Mouse (Mus musculus) right cerebral cortex, postnatal 10 days (tissue): ENCODE measurements around the gene Ubb.
"Not testable (repeated sequence)": the region's sequence is repeated elsewhere in the genome, so short reads cannot be mapped to it uniquely, and the experiment has no call there.

Experiments
- DNase-seq, 2 experiments: peaks; one replicate each; pipeline ENCODE4 v3.0.0; 2021; ENCODE audit warnings: low spot score in 2 of 2

Gene Ubb

DNA sequence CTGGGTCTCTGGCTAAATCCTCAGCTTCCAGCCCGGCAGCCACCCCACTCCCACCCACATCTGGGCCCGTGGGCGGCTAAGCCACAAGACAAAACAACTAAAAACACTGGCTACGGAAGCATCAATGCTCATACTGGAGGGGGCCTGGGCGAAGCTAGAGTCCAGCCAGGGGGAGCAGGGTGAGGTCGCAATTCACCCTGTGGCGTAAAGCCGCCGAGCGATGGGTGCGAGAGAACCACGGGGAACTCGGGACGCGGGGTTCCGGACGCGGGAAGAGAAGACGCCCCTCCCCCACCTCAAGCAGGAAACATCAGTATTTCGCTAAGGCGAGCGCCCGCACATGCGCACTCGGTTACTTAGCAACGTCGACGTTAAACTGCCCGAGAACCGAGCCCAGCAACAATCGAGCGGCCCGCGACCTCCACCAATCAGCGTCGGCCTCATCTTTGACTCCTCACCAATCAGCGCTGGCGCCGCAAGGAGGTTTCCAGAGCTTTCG lies at the start of gene Ubb:
Gene Ubb, plus strand, starts transcription at position 445 of the 499 bp plus-strand sequence.
- DNase-seq, result peak; percentile 100

DNA sequence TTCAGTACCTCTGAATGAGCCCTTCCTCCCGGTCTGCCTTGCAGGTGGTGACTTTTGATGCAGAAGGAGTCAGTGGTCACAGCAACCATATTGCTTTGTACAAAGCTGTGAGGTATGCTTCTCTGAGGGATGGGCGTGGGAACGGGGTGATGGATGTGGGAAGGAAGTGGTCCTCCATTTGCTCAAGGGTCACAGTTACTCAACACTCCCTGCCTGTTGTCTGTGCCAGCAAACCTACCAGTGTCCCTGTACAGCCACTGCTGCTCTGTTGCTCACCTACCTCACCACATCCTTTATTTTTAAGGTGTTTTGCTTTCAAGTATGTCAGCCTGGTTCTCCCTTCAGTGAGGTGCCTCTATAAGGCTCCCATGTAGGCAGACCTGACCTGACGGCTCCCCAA lies 43.3 kb upstream of the Ubb start:
- DNase-seq, result no peak

GRCm38 (mm10) chr11:62508365-62508764 lies 42.6 kb upstream of the Ubb start:
- not testable (repeated sequence) for DNase-seq

GRCm38 (mm10) chr11:62508816-62509215 lies 42.2 kb upstream of the Ubb start:
- not testable (repeated sequence) for DNase-seq

GRCm38 (mm10) chr11:62509571-62509970 lies 41.4 kb upstream of the Ubb start:
- DNase-seq, result no peak

DNA sequence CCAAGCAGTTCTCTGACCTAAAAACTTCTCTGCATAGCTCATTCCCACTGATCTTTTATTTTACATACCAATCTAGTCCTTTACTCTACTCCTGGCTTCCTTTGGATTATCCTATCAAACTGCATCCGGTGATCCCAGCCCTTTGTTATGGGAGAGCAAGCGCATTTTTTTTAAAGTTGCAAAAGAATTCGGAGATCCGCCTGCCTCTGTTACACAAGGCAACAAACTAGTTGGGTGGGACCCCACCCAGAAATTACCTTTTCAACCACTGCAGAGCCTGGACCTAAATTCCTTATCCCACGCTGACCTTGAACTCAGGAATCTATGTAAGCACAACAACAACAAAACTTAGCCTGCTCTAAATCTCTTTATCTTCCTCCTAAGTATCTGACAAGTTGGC lies 40.0 kb upstream of the Ubb start:
- DNase-seq, result no peak

DNA sequence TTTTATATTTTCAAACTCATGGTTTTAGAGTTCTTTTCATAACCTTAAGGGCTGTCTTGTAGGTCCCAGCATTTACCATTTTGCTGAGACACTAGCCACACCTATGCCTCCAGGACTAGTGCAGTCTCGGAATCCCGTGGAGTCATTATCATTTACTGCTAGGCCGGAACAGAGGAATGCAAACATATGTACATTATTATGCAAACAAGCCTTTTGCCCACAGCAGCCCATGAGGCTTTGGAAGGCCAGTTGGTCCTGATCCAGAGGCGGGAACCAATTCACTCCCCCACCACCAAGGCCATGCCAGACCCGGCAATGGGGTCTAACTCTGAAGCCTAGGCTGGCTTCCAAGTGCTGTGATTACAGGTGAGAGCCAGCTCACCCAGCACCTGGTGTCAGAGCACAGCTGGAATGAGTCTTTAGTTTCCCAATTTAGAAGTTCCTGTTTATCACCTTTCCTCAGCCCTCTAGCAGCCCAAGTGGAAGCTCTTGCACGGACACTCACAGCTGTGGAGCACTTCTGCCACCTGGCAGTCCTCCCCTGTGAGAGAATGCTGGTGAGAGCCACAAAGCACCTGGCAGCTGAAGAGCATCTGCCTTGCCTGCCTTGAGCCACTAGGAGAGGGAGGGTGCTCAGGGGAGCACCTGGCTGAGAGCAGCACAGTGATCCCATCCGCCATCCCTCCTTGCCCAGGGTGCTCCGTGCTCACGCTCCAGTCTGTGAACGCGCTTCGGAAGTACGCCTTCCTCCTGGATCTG lies 39.3 kb upstream of the Ubb start:
- no peak for DNase-seq

- DNase-seq, result no peak
Observed at GRCm38 (mm10) chr11:62512529-62513080, 38.4 kb upstream of the Ubb start.

GRCm38 (mm10) chr11:62513311-62513710 lies 37.7 kb upstream of the Ubb start:
- DNase-seq, result no peak

GRCm38 (mm10) chr11:62518991-62519390 lies 32.0 kb upstream of the Ubb start:
- DNase-seq, result peak in 1 of 2 experiments; percentile 41

DNA sequence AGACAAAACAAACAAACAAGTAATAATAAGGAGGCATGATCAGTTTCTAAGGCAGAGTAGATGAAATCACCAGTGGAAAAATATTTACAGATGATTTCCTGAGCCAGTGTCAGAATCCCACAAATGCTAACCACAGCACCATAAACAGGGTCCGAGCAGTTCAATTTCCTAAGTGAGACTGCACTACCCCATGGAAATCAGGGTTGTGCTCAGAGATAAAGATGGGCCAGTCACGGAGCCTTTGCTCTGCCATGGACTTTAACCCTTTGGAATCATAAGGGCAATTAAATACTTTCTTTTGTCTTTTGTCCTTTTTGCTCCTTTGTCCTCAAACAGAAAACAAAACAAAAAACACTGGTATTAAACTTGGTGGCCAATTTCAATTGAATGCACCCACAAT lies 28.7 kb upstream of the Ubb start:
- DNase-seq, result no peak

GRCm38 (mm10) chr11:62537089-62537488 lies 13.9 kb upstream of the Ubb start:
- DNase-seq, result no peak

- DNase-seq, result no peak
Observed at GRCm38 (mm10) chr11:62537590-62537989, 13.4 kb upstream of the Ubb start.

DNA sequence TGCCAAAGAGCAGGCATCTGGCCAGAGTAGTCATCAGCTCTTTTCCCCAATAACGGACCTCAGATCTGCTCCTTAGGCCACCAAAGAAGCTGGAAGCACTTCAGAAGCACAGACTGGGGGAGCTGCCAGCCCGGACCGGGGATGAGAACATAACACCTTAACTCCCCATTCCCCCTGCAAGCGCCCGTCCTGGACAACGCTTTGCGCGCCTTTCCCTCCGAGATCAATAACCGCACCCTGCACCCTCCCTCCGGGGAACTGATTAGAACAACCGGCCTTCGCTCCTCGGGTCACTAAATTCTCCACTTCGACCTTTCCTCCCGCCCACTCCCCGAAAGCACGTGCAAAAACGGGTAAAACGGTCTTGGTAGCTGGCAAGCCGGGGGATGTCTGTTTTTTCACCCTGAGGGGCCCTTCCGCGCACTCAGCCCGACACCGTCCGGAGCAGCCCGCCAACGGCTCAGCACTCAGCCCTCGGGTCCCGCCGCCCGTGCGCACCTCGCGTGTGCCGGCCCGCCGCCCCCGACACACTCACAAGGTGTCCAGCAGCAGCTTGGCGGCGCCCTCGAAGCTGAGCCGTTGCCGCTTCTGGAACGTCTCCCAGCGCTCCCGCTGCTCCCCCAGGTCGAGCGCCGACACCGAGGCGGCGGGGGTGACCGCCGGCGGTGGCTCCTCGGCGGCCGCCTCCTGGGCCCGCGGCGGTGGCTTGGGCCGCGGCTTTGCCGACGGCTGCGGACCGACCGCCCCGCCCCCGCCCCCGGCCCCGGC lies 12.5 kb upstream of the Ubb start:
- DNase-seq, result peak; percentile 61 to 64

DNA sequence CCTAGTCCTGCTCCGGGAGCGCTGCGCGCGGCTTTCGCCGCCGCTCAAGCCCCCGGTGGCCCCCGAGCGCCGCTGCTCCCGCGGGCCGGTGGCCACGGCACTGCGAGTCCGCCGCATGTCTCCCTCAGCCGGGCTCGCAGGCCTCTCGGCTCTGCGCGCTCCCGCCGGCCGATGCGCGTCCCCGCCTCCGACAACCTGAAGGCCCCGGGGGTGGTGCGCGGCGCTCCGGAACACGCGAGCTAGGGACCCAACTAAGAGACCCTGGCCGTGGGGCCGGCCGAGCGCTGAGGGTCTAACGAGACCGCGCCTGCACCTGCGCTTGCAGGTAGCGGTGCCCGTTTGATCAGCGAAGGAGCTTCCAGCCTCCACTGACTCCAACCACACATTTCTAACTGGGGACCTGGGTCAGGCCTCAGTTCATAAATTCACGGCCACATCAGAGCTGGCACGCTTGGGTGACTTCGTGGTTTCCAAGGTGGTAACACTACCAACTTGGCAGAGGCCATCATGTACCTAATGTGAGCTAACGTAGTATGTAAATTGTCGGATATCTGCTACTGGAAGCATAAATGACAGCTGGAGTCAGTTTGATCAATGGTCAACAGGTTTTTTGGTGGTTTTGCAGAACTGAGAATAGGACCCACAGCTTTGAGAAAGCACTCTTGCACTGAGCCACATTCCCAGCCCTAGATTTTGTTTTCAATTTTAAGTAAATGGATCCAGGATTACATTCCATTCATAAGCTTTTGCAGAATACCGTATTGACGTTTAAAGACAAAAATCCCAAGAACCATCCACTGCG lies 11.7 kb upstream of the Ubb start, which contains the start of gene Cenpv:
Gene Cenpv, minus strand, starts transcription at position 173 of the 802 bp plus-strand sequence.
- peak; percentile 80 to 83 for DNase-seq

- DNase-seq, result no peak
Observed at GRCm38 (mm10) chr11:62540167-62540566, 10.8 kb upstream of the Ubb start.

DNA sequence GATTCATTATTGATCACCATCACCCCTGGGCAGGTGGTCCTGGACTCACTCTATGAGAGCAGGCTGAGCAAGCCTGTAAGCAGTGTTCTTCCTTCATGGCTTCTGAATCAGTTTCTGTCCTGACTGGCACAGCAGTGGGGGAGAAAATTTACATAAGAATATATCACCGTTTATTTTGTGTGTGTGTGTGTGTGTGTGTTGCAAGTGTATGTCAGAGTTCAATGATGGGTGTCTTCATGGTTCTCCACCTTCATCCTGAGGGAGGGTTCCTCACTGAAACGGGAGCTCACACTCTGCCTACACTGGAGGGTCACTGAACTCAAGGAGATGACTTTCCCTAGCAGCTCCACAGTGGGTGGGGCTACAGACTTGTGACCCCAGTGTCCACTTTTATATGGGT lies 10.0 kb upstream of the Ubb start:
- no peak for DNase-seq

GRCm38 (mm10) chr11:62541581-62541980 lies 9.4 kb upstream of the Ubb start:
- no peak for DNase-seq

DNA sequence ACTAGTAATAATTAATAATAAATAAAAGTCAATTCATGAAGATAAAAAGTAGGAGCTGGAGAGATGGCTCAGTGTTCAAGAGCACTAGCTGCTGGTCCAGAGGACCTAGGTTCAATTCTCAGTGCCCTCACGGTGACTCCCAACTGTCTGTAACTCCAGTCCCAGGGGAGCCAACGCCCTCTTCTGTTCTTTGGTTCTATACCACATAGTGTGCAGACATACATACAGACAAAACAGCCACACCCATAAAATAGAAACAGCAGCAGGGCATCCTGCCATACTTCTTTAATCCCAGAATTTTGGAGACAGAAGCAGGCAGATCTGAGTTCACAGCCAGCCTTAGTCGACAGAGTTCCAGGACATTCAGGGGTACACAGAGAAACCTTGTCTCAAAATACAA lies 7.0 kb upstream of the Ubb start:
- DNase-seq, result no peak

GRCm38 (mm10) chr11:62549782-62550181 lies 1.2 kb upstream of the Ubb start:
- peak; percentile 65 to 66 for DNase-seq

DNA sequence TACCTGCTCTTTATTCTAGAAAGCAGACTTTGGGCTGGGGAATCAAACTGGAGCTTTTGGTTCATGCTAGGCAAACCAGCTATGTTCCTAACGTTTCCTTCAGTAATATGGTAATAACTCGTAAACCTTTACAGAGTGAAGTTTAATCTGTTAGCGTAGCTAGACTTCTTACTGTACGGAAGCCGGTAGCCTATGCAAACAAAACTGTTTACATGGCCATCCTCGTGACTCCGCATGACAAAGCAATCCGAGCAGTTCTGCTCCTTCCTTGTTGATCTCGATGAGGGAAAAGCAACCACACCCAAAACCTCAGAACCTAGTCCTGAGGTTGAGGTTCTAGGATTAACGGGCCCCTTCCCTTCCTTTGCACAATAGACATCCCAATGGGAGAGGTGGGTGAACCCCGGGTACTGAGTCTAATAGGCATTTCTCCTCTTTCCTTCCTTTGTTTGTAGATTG lies 715 bp upstream of the Ubb start:
- peak; percentile 58 to 69 for DNase-seq
